ENCODE assay signal across 13 mouse cellular contexts in genomic region chr2:64461636-64462035, GRCm38 (mm10).
"Had no signal": no experiment of that assay in that cellular context is flagged by ENCODE, and none has a peak within 500 bp of the region (broad histone marks: within the 10 kb centered on the region; RNA-seq: fewer than 3 reads in every experiment).

No protein-coding gene starts in this region.

- H3K36me3 ChIP-seq: limb, embryonic 12.5 days; midbrain, embryonic 12.5 days; midbrain, embryonic 15.5 days had no signal

- H3K9me3 ChIP-seq: limb, embryonic 12.5 days; midbrain, embryonic 12.5 days; midbrain, embryonic 15.5 days had no signal

- H3K4me3 ChIP-seq: limb, embryonic 12.5 days; midbrain, embryonic 12.5 days; midbrain, embryonic 15.5 days had no signal

- DNase-seq: liver; liver, postnatal 0 days; lung, embryonic 14.5 days; thymus, adult 18-20 months; thymus, postnatal 36 days had no signal

- H3K27me3 ChIP-seq: limb, embryonic 12.5 days; midbrain, embryonic 12.5 days; midbrain, embryonic 15.5 days had no signal

- ATAC-seq: inflammation-experienced regulatory T-cells, adult 6 months; intestine, embryonic 16.5 days; liver, postnatal 0 days; lung, postnatal 0 days; midbrain, embryonic 15.5 days had no signal

- H3K4me1 ChIP-seq: midbrain, embryonic 12.5 days; midbrain, embryonic 15.5 days had no signal

- H3K27ac ChIP-seq: limb, embryonic 12.5 days; liver, embryonic 14.5 days; macrophage; midbrain, embryonic 12.5 days; midbrain, embryonic 15.5 days had no signal

- H3K9ac ChIP-seq: limb, embryonic 12.5 days; liver, embryonic 14.5 days; liver, postnatal 0 days; lung, embryonic 14.5 days; midbrain, embryonic 12.5 days; midbrain, embryonic 15.5 days had no signal

- H3K4me2 ChIP-seq: limb, embryonic 12.5 days; lung, embryonic 14.5 days; midbrain, embryonic 12.5 days; midbrain, embryonic 15.5 days had no signal
